Mouse (Mus musculus): ENCODE data around the gene Nupl1.

Gene Nupl1

GRCm38 (mm10) chr14:60152373-60152772, 98.9 kb downstream of the Nupl1 start:
- no peak for DNase-seq (ENCODE audit: low spot score in 2 of 2)

- DNase-seq (ENCODE audit: low spot score in 2 of 2) = no peak
Measured at GRCm38 (mm10) chr14:60148893-60149292, 102.3 kb downstream of the Nupl1 start.

GRCm38 (mm10) chr14:60143234-60143633, 108.0 kb downstream of the Nupl1 start:
- no peak for DNase-seq (ENCODE audit: low spot score in 2 of 2)

GRCm38 (mm10) chr14:60138339-60138738, 112.9 kb downstream of the Nupl1 start:
- DNase-seq (ENCODE audit: low spot score in 2 of 2) = no peak

GRCm38 (mm10) chr14:60137812-60138211, 113.4 kb downstream of the Nupl1 start:
- DNase-seq (ENCODE audit: low spot score in 2 of 2) = no peak

- no peak for DNase-seq (ENCODE audit: low spot score in 2 of 2)
Measured at GRCm38 (mm10) chr14:60135801-60136200, 115.4 kb downstream of the Nupl1 start.

GRCm38 (mm10) chr14:60134720-60135119, 116.5 kb downstream of the Nupl1 start:
- DNase-seq (ENCODE audit: low spot score in 2 of 2) = no peak
